Mouse (Mus musculus): ENCODE data around the gene Sept5. TPM values are rescaled to one million over a fixed set of nuclear protein-coding genes. Genes with fewer than 3 reads are reported as not detected.

The Sept5 gene
- polyA plus RNA-seq, 1 experiment from 2014 or later = 169 TPM

GRCm38 (mm10) chr16:18586076-18586905, 43.5 kb downstream of the Sept5 start:
- under 1% methylated on average over 76 of the region's 83 CpGs for WGBS
- peak overlapping the region; percentile 35 for H3K4me3 ChIP-seq
- peaks cover 58% of the 10 kb centered on the region for H3K4me1 ChIP-seq (replicated peaks)
- peak overlapping the region; percentile 62 for H3K9ac ChIP-seq
- H3K9me3 ChIP-seq = no peaks in the 10 kb centered on the region
- no peak overlapping the region for H3K27ac ChIP-seq
- H3K27me3 ChIP-seq = peaks cover 99% of the 10 kb centered on the region
- no peak for ATAC-seq (ENCODE audit: low FRiP score)
- peak overlapping the region; percentile 60 for H3K4me2 ChIP-seq
- no peaks in the 10 kb centered on the region for H3K36me3 ChIP-seq

DNA sequence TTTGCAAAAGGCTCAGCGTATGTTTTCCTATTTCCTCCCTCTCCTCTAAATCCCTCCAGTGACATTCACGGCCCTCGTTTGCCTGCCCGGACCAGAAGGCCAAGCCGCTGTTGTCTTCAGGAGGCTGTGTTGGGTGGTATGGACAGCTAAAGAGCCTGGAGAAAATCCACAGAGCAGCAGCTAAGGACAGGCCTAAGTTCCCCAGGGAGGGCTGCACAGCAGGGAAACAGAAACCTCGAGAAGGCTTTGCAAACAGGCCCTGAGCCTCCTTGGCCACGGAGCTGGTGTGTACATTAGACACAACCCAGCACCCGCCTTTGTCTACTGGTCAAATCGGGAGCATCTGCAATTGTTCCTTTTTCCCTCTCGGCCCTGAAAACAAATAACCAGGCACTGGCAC, 44.1 kb downstream of the Sept5 start:
- Histone ChIP-seq H3K27me3 (peaks cover 99% of the 10 kb centered on the region), H3K4me1 (replicated peaks) (peaks cover 57% of the 10 kb centered on the region), H3K9ac (no peak overlapping the region), H3K36me3 (no peaks in the 10 kb centered on the region), H3K9me3 (no peaks in the 10 kb centered on the region), H3K4me2 (peak overlapping the region; percentile 60), H3K27ac (no peak overlapping the region), H3K4me3 (peak overlapping the region; percentile 35)
- ATAC-seq (ENCODE audit: low FRiP score) = no peak
- 3% methylated on average over 10 of the region's 10 CpGs for WGBS

DNA sequence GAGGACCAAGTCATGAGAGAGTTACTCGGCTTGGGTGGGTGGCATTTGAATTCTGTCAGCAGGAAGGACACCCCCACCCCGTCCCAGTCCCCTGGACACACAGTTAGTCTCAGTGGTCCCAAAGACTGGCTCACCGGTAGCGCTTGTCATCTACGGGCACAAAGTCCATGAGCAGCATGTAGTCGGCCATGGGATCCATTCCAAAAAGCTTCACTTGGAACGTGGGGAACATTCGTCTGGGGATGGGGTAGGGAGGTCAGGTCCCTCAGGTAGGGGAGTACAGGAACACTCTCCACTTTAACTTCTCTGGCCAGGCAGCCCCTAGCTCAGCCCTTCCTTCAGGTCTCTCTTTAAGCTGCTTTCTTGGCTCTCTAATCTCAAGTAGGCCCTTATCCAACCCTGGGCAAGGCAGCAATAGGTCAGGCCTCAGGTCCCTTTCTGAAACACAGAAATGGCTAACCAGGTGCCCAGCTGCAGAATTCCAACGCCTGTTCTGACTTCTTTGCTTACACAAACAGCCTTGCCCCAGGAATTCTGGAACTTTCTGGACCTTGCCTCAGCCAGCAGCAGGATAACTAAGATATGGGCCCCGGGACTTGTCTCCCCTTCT, 44.7 kb downstream of the Sept5 start:
- Histone ChIP-seq H3K9ac (no peak overlapping the region), H3K9me3 (no peaks in the 10 kb centered on the region), H3K4me1 (replicated peaks) (peaks cover 50% of the 10 kb centered on the region), H3K4me3 (peak overlapping the region; percentile 35; the same call in 1 of the 2 replicates), H3K4me2 (peak overlapping the region; percentile 60; the same call in 1 of the 2 replicates), H3K27ac (no peak overlapping the region), H3K36me3 (no peaks in the 10 kb centered on the region), H3K27me3 (peaks cover 99% of the 10 kb centered on the region)
- 14% methylated on average over 10 of the region's 10 CpGs for WGBS
- ATAC-seq (ENCODE audit: low FRiP score) = no peak

GRCm38 (mm10) chr16:18583673-18584357, 45.9 kb downstream of the Sept5 start:
- Histone ChIP-seq H3K9me3 (no peaks in the 10 kb centered on the region), H3K27me3 (peaks cover 97% of the 10 kb centered on the region), H3K4me1 (replicated peaks) (peaks cover 50% of the 10 kb centered on the region), H3K36me3 (no peaks in the 10 kb centered on the region), H3K4me2 (no peak overlapping the region), H3K4me3 (no peak overlapping the region), H3K27ac (no peak overlapping the region), H3K9ac (no peak overlapping the region)
- ATAC-seq (ENCODE audit: low FRiP score) = no peak
- 10% methylated on average over 10 of the region's 10 CpGs for WGBS

- H3K36me3 ChIP-seq = no peaks in the 10 kb centered on the region
- H3K27ac ChIP-seq = no peak overlapping the region
- no peak overlapping the region for H3K4me2 ChIP-seq
- WGBS = 13% methylated on average over 10 of the region's 10 CpGs
- no peak overlapping the region for H3K9ac ChIP-seq
- peaks cover 97% of the 10 kb centered on the region for H3K27me3 ChIP-seq
- no peaks in the 10 kb centered on the region for H3K9me3 ChIP-seq
- H3K4me1 ChIP-seq (replicated peaks) = peaks cover 44% of the 10 kb centered on the region
- peak overlapping the region; percentile 41; the same call in 1 of the 2 replicates for H3K4me3 ChIP-seq
- no peak for ATAC-seq (ENCODE audit: low FRiP score)
Measured at GRCm38 (mm10) chr16:18583169-18583568, 46.6 kb downstream of the Sept5 start.

- Histone ChIP-seq H3K4me1 (replicated peaks) (peaks cover 39% of the 10 kb centered on the region), H3K4me3 (peak overlapping the region; percentile 41), H3K4me2 (peak overlapping the region; percentile 56), H3K27ac (no peak overlapping the region), H3K27me3 (peaks cover 97% of the 10 kb centered on the region), H3K9me3 (no peaks in the 10 kb centered on the region), H3K9ac (peak overlapping the region; percentile 58; the same call in 1 of the 2 replicates), H3K36me3 (no peaks in the 10 kb centered on the region)
- WGBS = 1% methylated on average over 60 of the region's 67 CpGs
- peak; percentile 11; the same call in 1 of the 2 replicates for ATAC-seq (ENCODE audit: low FRiP score)
Measured at GRCm38 (mm10) chr16:18582426-18583148, 47.2 kb downstream of the Sept5 start.

DNA sequence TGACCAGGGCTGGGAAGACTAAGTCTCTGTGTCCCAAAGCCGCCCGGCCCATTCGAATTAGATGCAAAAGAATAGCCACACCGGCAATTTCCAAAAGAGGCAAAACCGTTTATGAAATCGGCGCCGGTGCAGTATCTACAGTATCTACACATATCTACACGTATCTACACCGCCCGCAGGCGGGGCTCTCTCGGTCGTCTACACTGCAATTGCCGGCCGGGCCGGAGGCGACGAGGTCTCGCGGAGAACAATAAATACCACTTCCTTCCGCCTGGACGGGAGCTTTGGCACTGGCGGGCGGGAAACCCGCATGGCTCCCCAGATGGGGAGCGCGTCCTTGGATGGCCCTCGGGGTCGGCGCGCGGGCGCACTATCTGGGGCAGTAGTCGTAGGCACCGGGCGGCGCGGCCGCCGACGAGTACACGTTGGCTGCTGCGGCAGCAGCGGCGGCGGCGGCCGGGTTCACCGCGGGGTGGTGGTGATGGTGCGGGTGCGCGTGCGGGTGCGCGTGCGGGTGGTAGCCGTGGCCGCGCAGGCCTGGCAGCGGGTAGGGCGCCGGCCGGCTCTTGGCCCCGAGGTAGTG, 48.0 kb downstream of the Sept5 start:
- ATAC-seq (ENCODE audit: low FRiP score) = 0 out of 2 replicates have a peak, but pooled peaks have one; percentile 22
- H3K4me1 ChIP-seq (replicated peaks) = peaks cover 39% of the 10 kb centered on the region
- peak overlapping the region; percentile 58 for H3K9ac ChIP-seq
- H3K36me3 ChIP-seq = no peaks in the 10 kb centered on the region
- H3K9me3 ChIP-seq = no peaks in the 10 kb centered on the region
- H3K4me2 ChIP-seq = peak overlapping the region; percentile 56
- 1% methylated on average over 66 of the region's 66 CpGs for WGBS
- H3K27me3 ChIP-seq = peaks cover 97% of the 10 kb centered on the region
- 0 out of 2 replicates have a peak overlapping the region, but pooled peaks have one; percentile 8 for H3K27ac ChIP-seq
- peak overlapping the region; percentile 41 for H3K4me3 ChIP-seq

- Histone ChIP-seq H3K4me1 (replicated peaks) (peaks cover 33% of the 10 kb centered on the region), H3K36me3 (no peaks in the 10 kb centered on the region), H3K4me2 (peak overlapping the region; percentile 56), H3K9me3 (no peaks in the 10 kb centered on the region), H3K27ac (0 out of 2 replicates have a peak overlapping the region, but pooled peaks have one; percentile 8), H3K9ac (peak overlapping the region; percentile 58; the same call in 1 of the 2 replicates), H3K27me3 (peaks cover 93% of the 10 kb centered on the region), H3K4me3 (peak overlapping the region; percentile 41)
- WGBS = 3% methylated on average over 21 of the region's 21 CpGs
- no peak for ATAC-seq (ENCODE audit: low FRiP score)
Measured at GRCm38 (mm10) chr16:18581050-18581622, 48.6 kb downstream of the Sept5 start.

- no peak overlapping the region for H3K9ac ChIP-seq
- no peaks in the 10 kb centered on the region for H3K9me3 ChIP-seq
- ATAC-seq (ENCODE audit: low FRiP score) = no peak
- H3K4me2 ChIP-seq = no peak overlapping the region
- WGBS = 14% methylated on average over 2 of the region's 2 CpGs
- H3K27me3 ChIP-seq = peaks cover 86% of the 10 kb centered on the region
- H3K27ac ChIP-seq = no peak overlapping the region
- H3K4me1 ChIP-seq (replicated peaks) = peaks cover 26% of the 10 kb centered on the region
- H3K36me3 ChIP-seq = no peaks in the 10 kb centered on the region
- no peak overlapping the region for H3K4me3 ChIP-seq
Measured at GRCm38 (mm10) chr16:18580389-18580788, 49.4 kb downstream of the Sept5 start.

GRCm38 (mm10) chr16:18577599-18578160, 52.1 kb downstream of the Sept5 start:
- Histone ChIP-seq H3K4me2 (no peak overlapping the region), H3K9me3 (no peaks in the 10 kb centered on the region), H3K27ac (no peak overlapping the region), H3K4me3 (no peak overlapping the region), H3K9ac (no peak overlapping the region), H3K27me3 (peaks cover 63% of the 10 kb centered on the region), H3K36me3 (no peaks in the 10 kb centered on the region), H3K4me1 (replicated peaks) (peaks cover 21% of the 10 kb centered on the region)
- WGBS = 17% methylated on average over 5 of the region's 5 CpGs
- no peak for ATAC-seq (ENCODE audit: low FRiP score)

- no peaks in the 10 kb centered on the region for H3K9me3 ChIP-seq
- peaks cover 15% of the 10 kb centered on the region for H3K4me1 ChIP-seq (replicated peaks)
- no peaks in the 10 kb centered on the region for H3K36me3 ChIP-seq
- ATAC-seq (ENCODE audit: low FRiP score) = no peak
- H3K4me2 ChIP-seq = no peak overlapping the region
- no peak overlapping the region for H3K4me3 ChIP-seq
- H3K9ac ChIP-seq = no peak overlapping the region
- no peak overlapping the region for H3K27ac ChIP-seq
- H3K27me3 ChIP-seq = peaks cover 57% of the 10 kb centered on the region
- WGBS = 48% methylated on average over 3 of the region's 3 CpGs
Measured at GRCm38 (mm10) chr16:18577071-18577470, 52.7 kb downstream of the Sept5 start.
